Mouse (Mus musculus) heart, embryonic 13.5 days (tissue): ENCODE measurements around the gene Atp2c2. TPM values are rescaled to one million over a fixed set of nuclear protein-coding genes. Genes with fewer than 3 reads are reported as not detected.

Source experiments
- ATAC-seq: fragments of 200-750 bp; cut with Nextera tagmentation; 2 replicates; pipeline ENCODE4 v1.8.0; 2017; ENCODE audit warnings: moderate TSS enrichment; ENCODE audit not compliant: insufficient number of reproducible peaks, low FRiP score, low TSS enrichment; ENCODE audit errors: extremely low read depth
- H3K27ac ChIP-seq: fragments of 300-500 bp; sonication (generic); replicated peaks from 2 replicates; pipeline ENCODE4 v1.5.1; 2015; ENCODE audit warnings: moderate library complexity, mild to moderate bottlenecking, inconsistent platforms
- H3K27me3 ChIP-seq: fragments of 300-500 bp; sonication (generic); replicated peaks from 2 replicates; pipeline ENCODE4 v1.6.1; 2015; ENCODE audit warnings: mild to moderate bottlenecking, inconsistent platforms
- H3K36me3 ChIP-seq: fragments of 300-500 bp; sonication (generic); 2 replicates; pipeline ENCODE4 v1.6.1; 2015; ENCODE audit warnings: mild to moderate bottlenecking, inconsistent platforms
- H3K4me1 ChIP-seq: fragments of 300-500 bp; sonication (generic); 2 replicates; pipeline ENCODE4 v1.6.1; 2015; ENCODE audit warnings: inconsistent platforms
- H3K4me2 ChIP-seq: fragments of 300-500 bp; sonication (generic); 2 replicates; pipeline ENCODE4 v1.6.1; 2015; ENCODE audit warnings: inconsistent platforms, mild to moderate bottlenecking, moderate library complexity
- H3K4me3 ChIP-seq: fragments of 300-500 bp; sonication (generic); 2 replicates; pipeline ENCODE4 v1.5.1; 2015; ENCODE audit warnings: moderate library complexity, mild to moderate bottlenecking, inconsistent platforms
- H3K9ac ChIP-seq: fragments of 300-500 bp; sonication (generic); 2 replicates; pipeline ENCODE4 v1.6.1; 2015; ENCODE audit warnings: inconsistent platforms, mild to moderate bottlenecking, moderate library complexity
- H3K9me3 ChIP-seq: fragments of 300-500 bp; sonication (generic); 2 replicates; pipeline ENCODE4 v1.6.1; 2016; ENCODE audit warnings: inconsistent platforms
- WGBS: fragments of 180-500 bp; shearing (Covaris S2); methylation state at CpG from one replicate; pipeline ENCODE4 v1.1.7; 2015; ENCODE audit warnings: mixed read lengths; 5-methylcytosine and 5-hydroxymethylcytosine counted together
- polyA plus RNA-seq: library from polyadenylated mRNA; unstranded; fragments of >200 nt; fragmentation: Nextera tagmentation; extraction: Ambion mirVana; gene quantifications from 2 replicates; pipeline ENCODE4 v1.2.1, GENCODE M21; 2015

Gene Atp2c2
- 0.20 and 0.29 TPM in 2 replicates for polyA plus RNA-seq

DNA sequence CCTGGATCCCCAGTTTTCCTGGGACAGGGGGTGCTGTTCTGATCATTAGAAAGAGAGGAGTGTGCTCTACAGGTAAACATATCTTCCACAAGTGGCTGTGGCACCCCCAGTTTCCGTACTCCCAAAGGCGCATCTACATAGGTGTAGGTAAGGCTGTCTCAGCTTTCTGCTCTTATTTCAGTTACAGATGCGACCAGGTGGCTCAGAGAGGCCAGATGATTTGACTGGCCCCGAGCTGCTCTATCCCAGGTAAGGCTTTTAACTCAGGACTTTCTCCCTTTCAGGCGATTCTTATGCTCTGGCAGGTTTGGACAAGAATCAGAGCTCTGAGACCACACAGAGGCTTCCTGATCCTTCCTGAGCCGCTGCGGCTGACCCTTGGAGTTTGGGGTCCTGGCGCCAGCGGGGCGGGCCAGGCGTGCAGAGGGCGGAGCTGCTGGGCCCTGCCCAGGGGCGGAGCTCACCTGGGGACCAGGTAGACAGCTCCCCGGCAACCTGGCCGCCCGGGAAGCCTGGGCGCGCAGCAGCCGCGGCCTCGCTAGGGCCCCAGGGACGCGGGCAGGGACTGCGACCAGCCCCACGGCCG lies at the start of gene Atp2c2:
Gene Atp2c2 (plus strand): TSS at position 461 of the 586 bp plus-strand sequence.
- Histone ChIP-seq H3K27me3 (peaks cover 60% of the 10 kb centered on the region), H3K27ac (no peak within 1 kb of the TSS), H3K36me3 (no peaks in the 10 kb centered on the region), H3K4me3 (peak within 1 kb of the TSS; percentile 29), H3K4me2 (peak within 1 kb of the TSS; percentile 44), H3K9ac (peak within 1 kb of the TSS; percentile 47), H3K4me1 (peaks cover 31% of the 10 kb centered on the region), H3K9me3 (no peaks in the 10 kb centered on the region)
- 7% methylated on average over 26 of the region's 26 CpGs for WGBS
- no peak for ATAC-seq

GRCm38 (mm10) chr8:119651324-119651723 lies 48.5 kb upstream of the Atp2c2 start:
- Histone ChIP-seq H3K27me3 (peaks cover 4% of the 10 kb centered on the region; the same call in 1 of the 2 replicates), H3K9ac (no peak overlapping the region), H3K4me3 (no peak overlapping the region), H3K4me2 (no peak overlapping the region), H3K4me1 (peaks cover 5% of the 10 kb centered on the region; the same call in 1 of the 2 replicates), H3K9me3 (0 out of 2 replicates have a peak, but pooled peaks cover 4% of the 10 kb centered on the region), H3K27ac (no peak overlapping the region), H3K36me3 (no peaks in the 10 kb centered on the region)
- WGBS = 56% methylated on average over 2 of the region's 2 CpGs
- ATAC-seq = no peak

DNA sequence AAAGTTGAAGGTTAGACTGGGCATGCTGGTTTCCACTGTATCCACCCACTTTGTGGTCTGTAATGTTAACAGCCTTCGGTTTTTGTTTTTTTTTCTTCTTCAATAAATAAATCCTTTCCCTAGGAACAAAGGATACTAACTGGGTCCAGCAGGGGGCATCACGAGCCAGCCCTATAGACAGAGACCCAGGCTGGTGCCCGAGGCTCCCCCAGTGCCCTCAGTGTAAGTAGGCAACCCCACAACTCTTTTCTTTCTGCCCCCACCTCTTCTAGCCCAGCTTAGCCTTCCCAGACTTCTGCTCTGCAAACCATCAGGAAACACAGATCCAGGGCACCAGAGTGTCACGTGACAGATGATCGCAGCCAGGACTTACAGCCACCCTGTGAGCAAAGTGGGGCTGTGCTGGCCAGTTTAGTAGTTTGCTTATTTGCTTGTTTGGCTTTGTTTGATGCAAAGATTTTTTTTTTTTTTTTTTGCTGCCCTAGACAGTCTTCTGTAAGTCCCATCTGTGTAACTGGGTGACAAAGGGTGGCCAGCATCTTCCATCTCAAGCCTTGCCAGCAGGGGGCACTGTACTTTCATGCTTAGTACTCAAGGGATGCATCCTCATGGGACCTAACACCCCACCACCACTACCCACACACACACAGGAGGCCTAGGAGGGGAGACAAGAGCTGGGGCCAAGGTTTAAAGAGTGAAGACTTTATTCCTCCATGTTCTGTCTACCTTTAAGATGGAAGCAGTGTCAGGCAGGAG lies 42.9 kb upstream of the Atp2c2 start:
- no peak for ATAC-seq

DNA sequence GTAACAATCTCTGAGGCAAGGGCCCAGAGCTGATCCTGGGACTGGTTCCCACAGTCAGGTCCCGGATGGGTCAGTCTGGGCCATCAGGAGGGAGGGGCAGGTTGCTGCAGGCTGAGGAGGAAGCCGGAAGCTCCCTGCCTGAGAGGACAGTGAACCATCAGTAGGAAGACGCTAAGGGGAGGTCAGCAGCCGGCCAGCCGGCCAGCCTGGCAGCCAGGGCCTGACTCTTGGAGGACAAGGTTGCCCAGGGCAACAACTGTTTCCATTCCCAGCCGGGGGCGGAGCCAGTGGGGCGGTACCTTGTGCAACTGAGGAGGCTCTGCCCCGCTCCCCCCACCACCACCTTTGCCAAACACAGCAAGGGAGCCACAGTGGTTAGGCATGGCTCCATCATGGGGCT lies 38.7 kb upstream of the Atp2c2 start:
- Histone ChIP-seq H3K4me2 (no peak overlapping the region), H3K4me3 (no peak overlapping the region), H3K4me1 (peaks cover 31% of the 10 kb centered on the region), H3K9me3 (no peaks in the 10 kb centered on the region), H3K36me3 (no peaks in the 10 kb centered on the region), H3K27ac (no peak overlapping the region), H3K27me3 (no peaks in the 10 kb centered on the region), H3K9ac (peak overlapping the region; percentile 8; the same call in 1 of the 2 replicates)
- 7% methylated on average over 9 of the region's 9 CpGs for WGBS
- 0 out of 2 replicates have a peak, but pooled peaks have one; percentile 28 for ATAC-seq

More for the DNA sequence above, 42.9 kb upstream of the Atp2c2 start:
- no peak overlapping the region for H3K9ac ChIP-seq
- H3K27ac ChIP-seq = 0 out of 2 replicates have a peak overlapping the region, but pooled peaks have one; percentile 20
- peaks cover 24% of the 10 kb centered on the region for H3K4me1 ChIP-seq
- no peak overlapping the region for H3K4me3 ChIP-seq
- H3K36me3 ChIP-seq = no peaks in the 10 kb centered on the region
- WGBS = 41% methylated on average over 5 of the region's 5 CpGs
- no peaks in the 10 kb centered on the region; the same call in 1 of the 2 replicates for H3K27me3 ChIP-seq
- H3K4me2 ChIP-seq = no peak overlapping the region
- no peaks in the 10 kb centered on the region for H3K9me3 ChIP-seq

GRCm38 (mm10) chr8:119661892-119662291 lies 37.9 kb upstream of the Atp2c2 start:
- H3K4me2 ChIP-seq = no peak overlapping the region
- H3K27ac ChIP-seq = no peak overlapping the region
- no peak overlapping the region for H3K4me3 ChIP-seq
- H3K27me3 ChIP-seq = no peaks in the 10 kb centered on the region
- H3K36me3 ChIP-seq = no peaks in the 10 kb centered on the region
- ATAC-seq = no peak
- no peak overlapping the region for H3K9ac ChIP-seq
- 71% methylated on average over 6 of the region's 6 CpGs for whole genome bisulfite sequencing
- no peaks in the 10 kb centered on the region for H3K9me3 ChIP-seq
- H3K4me1 ChIP-seq = peaks cover 37% of the 10 kb centered on the region

- no peak for ATAC-seq
- Histone ChIP-seq H3K4me3 (no peak overlapping the region), H3K27ac (no peak overlapping the region), H3K9me3 (no peaks in the 10 kb centered on the region), H3K4me1 (peaks cover 39% of the 10 kb centered on the region), H3K27me3 (no peaks in the 10 kb centered on the region), H3K4me2 (no peak overlapping the region), H3K9ac (no peak overlapping the region), H3K36me3 (no peaks in the 10 kb centered on the region)
- 59% methylated on average over 11 of the region's 11 CpGs for WGBS
Observed at GRCm38 (mm10) chr8:119663440-119663839, 36.4 kb upstream of the Atp2c2 start.

DNA sequence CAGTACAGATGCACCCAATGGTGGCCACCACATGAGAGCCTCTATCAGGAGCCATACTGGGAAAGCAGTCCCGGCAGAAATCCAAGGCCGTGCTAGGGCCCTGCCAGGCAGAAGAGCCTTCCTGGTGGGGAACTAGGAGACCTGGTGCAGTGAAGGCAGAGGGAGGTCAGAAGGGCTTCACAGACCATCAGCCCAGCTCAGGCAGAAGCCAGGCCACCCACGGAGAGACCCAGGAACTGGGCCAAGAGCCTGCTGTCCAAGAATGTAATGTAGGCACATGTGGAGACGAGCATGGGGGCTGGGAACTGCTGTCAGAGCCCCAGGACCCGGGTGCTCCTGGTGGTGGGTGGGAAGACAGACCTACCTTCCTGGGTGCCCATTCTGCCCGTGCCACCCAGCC lies 34.5 kb upstream of the Atp2c2 start:
- ATAC-seq = no peak
- no peak overlapping the region for H3K27ac ChIP-seq
- H3K9me3 ChIP-seq = no peaks in the 10 kb centered on the region
- H3K4me2 ChIP-seq = no peak overlapping the region
- no peaks in the 10 kb centered on the region for H3K36me3 ChIP-seq
- no peak overlapping the region for H3K4me3 ChIP-seq
- 51% methylated on average over 6 of the region's 6 CpGs for WGBS
- peaks cover 46% of the 10 kb centered on the region for H3K4me1 ChIP-seq
- H3K9ac ChIP-seq = no peak overlapping the region
- H3K27me3 ChIP-seq = no peaks in the 10 kb centered on the region

DNA sequence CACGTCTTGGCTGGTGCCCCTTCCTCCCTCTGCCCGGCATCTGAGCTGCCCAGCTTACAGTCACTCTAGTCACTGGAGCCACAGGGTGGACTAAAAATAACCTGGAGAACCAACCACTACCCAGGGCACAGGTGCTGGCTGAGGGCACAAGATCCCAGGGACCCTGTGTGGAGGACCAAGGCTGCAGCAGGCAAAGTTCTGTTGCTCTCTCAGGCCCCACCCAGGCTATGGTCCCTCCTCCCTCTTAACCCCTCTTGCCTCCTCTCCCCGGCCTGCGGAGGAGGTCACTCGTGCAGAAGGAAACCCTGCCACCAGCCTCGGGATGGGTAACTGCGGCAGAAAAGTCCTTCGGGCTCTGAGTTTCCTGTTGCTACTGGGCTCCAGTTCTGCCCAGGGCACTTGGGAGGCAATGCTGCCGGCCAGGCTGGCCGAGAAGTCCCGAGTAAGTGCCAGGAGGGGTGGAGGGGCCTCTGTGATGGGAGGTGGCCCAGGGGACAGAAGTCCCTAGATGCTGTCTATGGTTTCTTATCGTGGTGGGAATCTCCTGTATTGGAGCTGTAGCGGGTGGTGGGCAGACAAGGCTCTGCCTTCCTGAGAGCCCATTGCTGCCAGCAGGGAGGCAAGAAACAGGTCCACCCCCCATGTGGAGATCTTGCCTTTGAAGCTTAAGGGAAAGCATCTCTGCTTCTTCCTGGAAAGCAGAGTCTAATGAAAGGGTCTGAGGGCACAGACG lies 33.4 kb upstream of the Atp2c2 start, which contains the start of gene Wfdc1:
Gene Wfdc1 (plus strand): TSS at position 147 of the 733 bp plus-strand sequence.
- Histone ChIP-seq H3K9me3 (no peaks in the 10 kb centered on the region), H3K4me2 (peak within 1 kb of the TSS; percentile 56), H3K4me3 (peak within 1 kb of the TSS; percentile 32), H3K27me3 (no peaks in the 10 kb centered on the region), H3K36me3 (no peaks in the 10 kb centered on the region), H3K9ac (peak within 1 kb of the TSS; percentile 69), H3K27ac (no peak within 1 kb of the TSS; the same call in 1 of the 2 replicates), H3K4me1 (peaks cover 46% of the 10 kb centered on the region)
- 16% methylated on average over 14 of the region's 14 CpGs for WGBS
- no peak for ATAC-seq

GRCm38 (mm10) chr8:119668447-119668846 lies 31.4 kb upstream of the Atp2c2 start:
- Histone ChIP-seq H3K27me3 (no peaks in the 10 kb centered on the region), H3K4me3 (no peak overlapping the region), H3K4me1 (peaks cover 39% of the 10 kb centered on the region), H3K9me3 (no peaks in the 10 kb centered on the region), H3K4me2 (no peak overlapping the region), H3K9ac (no peak overlapping the region), H3K27ac (no peak overlapping the region), H3K36me3 (no peaks in the 10 kb centered on the region)
- 65% methylated on average over 9 of the region's 9 CpGs for WGBS
- ATAC-seq = no peak

- Histone ChIP-seq H3K4me1 (peaks cover 39% of the 10 kb centered on the region), H3K4me3 (no peak overlapping the region), H3K9me3 (no peaks in the 10 kb centered on the region), H3K27me3 (no peaks in the 10 kb centered on the region), H3K27ac (0 out of 2 replicates have a peak overlapping the region, but pooled peaks have one; percentile 13), H3K4me2 (no peak overlapping the region), H3K9ac (no peak overlapping the region), H3K36me3 (no peaks in the 10 kb centered on the region)
- WGBS = 47% methylated on average over 12 of the region's 12 CpGs
- no peak for ATAC-seq
Observed at GRCm38 (mm10) chr8:119669284-119669683, 30.5 kb upstream of the Atp2c2 start.
